Mouse (Mus musculus): Measurements from ENCODE around the gene Sox5. TPM values are rescaled to one million over a fixed set of nuclear protein-coding genes. Genes with fewer than 3 reads are reported as not detected.
"Not testable (repeated sequence)": the region's sequence is repeated elsewhere in the genome, so short reads cannot be mapped to it uniquely, and the experiment has no call there.

The Sox5 gene
- total RNA-seq, 2 experiments from 2014 or later: 0.89 to 0.99 TPM

DNA sequence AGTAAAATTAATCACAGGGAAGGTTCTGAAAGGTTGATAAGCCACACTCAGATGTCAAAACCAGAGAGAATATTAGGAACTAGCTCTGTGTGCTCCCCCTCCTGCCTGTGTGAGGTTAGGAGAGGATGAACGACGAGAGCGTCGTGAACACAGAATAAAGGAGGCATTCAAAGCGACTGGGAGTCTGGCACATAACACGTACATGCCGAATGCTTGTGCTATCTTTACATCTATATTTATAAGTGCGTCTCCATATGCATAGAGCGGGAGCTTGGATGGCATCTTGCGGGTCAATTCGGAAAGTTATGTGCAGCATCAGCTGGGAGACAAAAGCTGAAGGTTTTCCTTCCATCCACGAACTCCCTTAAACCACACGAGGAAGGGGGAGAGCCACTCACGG, 585.8 kb downstream of the Sox5 start:
- no peak overlapping the region for H3K27ac ChIP-seq
- TF ChIP-seq CTCF (IDR thresholded peaks at IDR 0.05): no peak
- intact Hi-C loops (cut with DNase I): no loop called here
- DNase-seq: no peak
- H3K4me3 ChIP-seq: no peak overlapping the region

GRCm38 (mm10) chr6:144183087-144183486, 598.7 kb downstream of the Sox5 start:
- intact Hi-C loops (cut with DNase I): no loop called here
- no peak for TF ChIP-seq CTCF (IDR thresholded peaks at IDR 0.05)
- Histone ChIP-seq H3K4me3 (no peak overlapping the region), H3K27ac (no peak overlapping the region)
- no peak for DNase-seq

GRCm38 (mm10) chr6:144182429-144182828, 599.3 kb downstream of the Sox5 start:
- intact Hi-C loops (cut with DNase I); H3K4me3 ChIP-seq; DNase-seq; H3K27ac ChIP-seq: not testable (repeated sequence)

DNA sequence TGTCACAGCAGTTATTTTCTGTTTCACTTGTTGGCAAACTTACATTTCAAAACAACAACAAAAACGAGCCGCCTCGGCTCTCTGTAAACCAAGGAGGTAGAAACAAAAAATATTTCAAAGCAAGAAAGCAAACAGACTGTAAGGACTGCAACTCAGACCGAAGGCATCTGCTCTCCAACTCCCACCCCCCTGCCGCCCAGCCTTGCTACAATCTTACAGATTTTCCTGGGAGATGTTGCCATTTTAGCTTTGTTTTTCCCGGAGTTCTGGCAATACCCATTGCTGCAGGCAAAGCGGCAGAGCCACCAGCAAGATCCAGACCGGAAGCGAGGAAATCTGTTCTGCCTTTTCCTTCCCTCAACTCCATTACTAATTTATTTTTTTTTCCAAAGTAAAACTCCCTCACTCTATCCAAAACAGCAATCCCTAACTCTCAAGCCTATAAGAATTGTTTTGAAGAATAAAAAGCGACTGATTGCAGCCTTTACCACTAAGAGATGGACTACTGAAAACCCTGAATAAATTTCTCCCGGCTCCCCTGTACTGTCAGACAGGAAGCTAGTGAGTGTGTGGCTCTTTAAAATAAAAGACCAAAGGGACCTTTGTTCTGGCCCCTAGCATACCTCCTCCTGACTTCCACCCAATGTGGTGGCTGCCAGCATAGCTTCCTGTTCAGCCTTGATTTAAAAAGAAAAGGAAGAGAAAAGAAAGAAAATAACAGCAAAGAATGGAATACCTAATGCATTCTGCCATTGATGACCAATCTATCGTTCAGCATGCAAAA, 600.5 kb downstream of the Sox5 start:
- no peak for TF ChIP-seq CTCF (IDR thresholded peaks at IDR 0.05)
- Histone ChIP-seq H3K4me3 (peak overlapping the region; percentile 70), H3K27ac (peak overlapping the region; percentile 79)
- intact Hi-C loops (cut with DNase I): no loop called here
- peak; percentile 22 for DNase-seq

- no peak for DNase-seq
- intact Hi-C loops (cut with DNase I): no loop called here
- no peak overlapping the region for H3K27ac ChIP-seq
Measured at GRCm38 (mm10) chr6:144179111-144179510, 602.7 kb downstream of the Sox5 start.

GRCm38 (mm10) chr6:144176674-144177073, 605.1 kb downstream of the Sox5 start:
- no peak for TF ChIP-seq CTCF (IDR thresholded peaks at IDR 0.05)
- intact Hi-C loops (cut with DNase I): no loop called here
- H3K27ac ChIP-seq: no peak overlapping the region
- no peak overlapping the region for H3K4me3 ChIP-seq
- DNase-seq: no peak

More at GRCm38 (mm10) chr6:144179111-144179510, 602.7 kb downstream of the Sox5 start:
- TF ChIP-seq CTCF (IDR thresholded peaks at IDR 0.05): no peak
- no peak overlapping the region for H3K4me3 ChIP-seq

- H3K27ac ChIP-seq: no peak overlapping the region
- no peak overlapping the region for H3K4me3 ChIP-seq
- intact Hi-C loops (cut with DNase I): no loop called here
- no peak for DNase-seq
- no peak for TF ChIP-seq CTCF (IDR thresholded peaks at IDR 0.05)
Measured at GRCm38 (mm10) chr6:144175590-144175989, 606.2 kb downstream of the Sox5 start.

- no peak overlapping the region for H3K27ac ChIP-seq
- intact Hi-C loops (cut with DNase I): no loop called here
- no peak for TF ChIP-seq CTCF (IDR thresholded peaks at IDR 0.05)
Measured at GRCm38 (mm10) chr6:144170541-144170940, 611.2 kb downstream of the Sox5 start.

GRCm38 (mm10) chr6:144169791-144170190, 612.0 kb downstream of the Sox5 start:
- no peak for TF ChIP-seq CTCF (IDR thresholded peaks at IDR 0.05)
- DNase-seq: no peak
- intact Hi-C loops (cut with DNase I): no loop called here
- Histone ChIP-seq H3K27ac (no peak overlapping the region), H3K4me3 (no peak overlapping the region)

More at GRCm38 (mm10) chr6:144170541-144170940, 611.2 kb downstream of the Sox5 start:
- no peak overlapping the region for H3K4me3 ChIP-seq
- DNase-seq: no peak

DNA sequence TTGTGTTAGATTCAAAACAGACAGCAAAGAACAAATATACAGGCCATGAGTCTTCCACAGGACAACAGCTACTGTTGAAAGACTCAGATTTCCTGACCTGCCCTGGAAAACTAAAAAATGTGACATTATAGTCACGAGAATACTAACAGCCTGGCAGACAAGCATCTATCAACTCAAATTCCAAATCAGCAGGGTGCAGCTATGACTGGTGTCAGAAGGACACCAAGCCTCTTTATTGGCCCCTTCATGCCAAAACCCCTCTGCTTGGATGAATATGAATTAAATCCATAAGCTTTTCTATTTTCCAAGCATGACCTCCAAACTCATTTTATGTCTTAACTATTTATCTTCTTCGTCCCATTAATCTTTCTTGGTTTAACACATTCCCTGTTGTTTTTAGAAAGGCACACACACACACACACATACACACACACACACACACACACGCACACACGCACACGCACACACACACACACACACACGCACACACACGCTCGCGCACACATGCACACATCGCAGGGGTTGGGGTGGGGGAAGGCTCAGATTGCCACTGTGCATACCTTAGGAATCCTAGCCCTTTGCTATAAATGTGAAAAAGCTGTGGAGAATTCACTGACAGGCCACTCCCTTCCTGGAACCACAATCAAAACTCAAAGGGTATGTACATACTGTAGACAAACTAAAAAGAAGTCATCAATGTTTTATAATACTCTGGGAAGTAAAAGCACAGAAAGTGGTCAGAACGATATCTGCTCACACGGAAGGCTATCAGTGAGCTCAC, 612.9 kb downstream of the Sox5 start:
- no peak overlapping the region for H3K4me3 ChIP-seq
- no peak overlapping the region for H3K27ac ChIP-seq
- intact Hi-C loops (cut with DNase I): no loop called here
- no peak for DNase-seq
- TF ChIP-seq CTCF (IDR thresholded peaks at IDR 0.05): no peak

DNA sequence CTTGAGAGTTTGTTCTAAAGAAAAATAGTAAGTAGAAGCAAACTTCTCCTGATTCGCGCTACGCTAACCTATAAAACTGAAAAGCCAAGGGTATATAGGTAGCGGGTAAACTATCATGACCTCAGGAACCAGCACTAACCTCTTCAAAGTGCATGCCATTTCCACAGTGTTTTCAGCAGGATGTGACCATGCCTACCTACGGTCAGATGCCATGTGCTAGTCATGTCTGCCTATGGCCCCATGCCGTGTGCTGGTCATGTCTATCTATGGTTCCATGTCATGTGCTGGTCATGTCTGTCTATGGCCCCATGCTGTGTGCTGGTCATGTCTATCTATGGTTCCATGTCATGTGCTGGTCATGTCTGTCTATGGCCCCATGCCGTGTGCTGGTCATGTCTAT, 614.7 kb downstream of the Sox5 start:
- Histone ChIP-seq H3K4me3 (no peak overlapping the region), H3K27ac (no peak overlapping the region)
- no peak for DNase-seq
- no peak for TF ChIP-seq CTCF (IDR thresholded peaks at IDR 0.05)
- intact Hi-C loops (cut with DNase I): no loop called here

GRCm38 (mm10) chr6:144166651-144167050, 615.1 kb downstream of the Sox5 start:
- no peak overlapping the region for H3K4me3 ChIP-seq
- TF ChIP-seq CTCF (IDR thresholded peaks at IDR 0.05): no peak
- intact Hi-C loops (cut with DNase I): no loop called here
- H3K27ac ChIP-seq: no peak overlapping the region
- DNase-seq: no peak

DNA sequence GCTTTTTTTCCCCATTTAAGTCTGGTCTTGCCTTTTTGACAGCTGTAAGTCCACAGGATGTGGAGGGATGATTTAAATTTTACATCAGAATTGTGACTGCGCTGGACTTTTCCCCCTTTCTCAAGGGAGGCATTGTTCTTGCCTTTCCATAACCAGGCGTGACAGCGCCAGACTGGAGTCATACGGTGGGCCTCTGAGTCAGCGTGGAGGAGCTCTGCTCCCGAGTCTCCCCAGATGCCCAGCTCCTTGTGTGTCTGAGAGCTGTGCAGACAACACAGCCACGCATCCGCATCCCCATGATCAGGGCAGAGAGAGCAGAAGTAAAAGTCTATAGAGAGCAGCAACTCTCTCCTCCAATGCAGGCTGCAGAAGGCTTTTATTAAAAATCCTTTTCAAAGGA, 615.7 kb downstream of the Sox5 start:
- DNase-seq: peak; percentile 25
- TF ChIP-seq CTCF (IDR thresholded peaks at IDR 0.05): no peak
- H3K4me3 ChIP-seq: no peak overlapping the region
- intact Hi-C loops (cut with DNase I): no loop called here
- no peak overlapping the region for H3K27ac ChIP-seq
